Comparison of ENCODE assay signal across 10 mouse cellular contexts in the genomic region with DNA sequence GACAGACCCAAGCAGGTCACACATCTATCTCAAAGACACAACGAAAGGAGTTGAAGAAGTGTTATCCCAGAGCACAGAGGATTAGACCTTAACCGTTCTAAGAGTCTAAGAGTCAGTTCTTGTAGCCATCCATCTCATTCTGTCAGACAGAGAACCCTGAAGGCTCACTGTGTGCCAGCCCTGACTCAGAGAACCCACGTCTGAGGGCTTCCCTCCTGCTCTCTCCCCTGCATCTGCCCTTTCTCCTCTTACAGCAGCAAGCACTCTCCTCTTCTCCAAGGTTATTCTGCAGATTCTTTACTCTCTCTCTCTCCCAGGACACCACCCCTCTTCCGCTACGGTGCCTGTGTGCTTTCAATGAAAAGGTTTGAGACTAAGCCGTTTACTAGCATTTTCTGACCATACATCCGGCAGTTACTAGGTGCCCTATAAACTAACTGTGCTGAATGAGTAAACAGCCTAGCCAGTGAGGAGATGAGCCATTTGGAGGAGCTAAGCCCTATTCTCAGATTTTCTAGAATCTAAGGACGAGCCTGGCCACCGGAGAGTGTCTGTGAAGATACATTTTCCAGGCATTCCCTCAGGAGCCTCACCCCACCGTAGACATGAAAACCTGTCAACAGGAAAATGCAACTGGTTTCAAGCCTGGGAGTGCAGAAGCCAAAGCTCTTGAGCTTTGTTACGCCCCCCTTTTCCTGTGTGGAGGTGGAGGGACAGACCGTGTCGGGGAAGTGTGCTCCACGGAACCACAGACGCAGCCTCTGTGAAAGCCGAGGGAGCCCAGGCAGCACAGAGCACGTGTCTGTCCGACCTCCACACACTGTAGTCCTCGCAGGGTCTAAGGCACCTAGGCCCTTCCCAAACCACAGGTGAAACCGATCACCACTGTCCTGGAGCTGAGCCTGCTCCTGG. TPM values are rescaled to one million over a fixed set of nuclear protein-coding genes. Genes with fewer than 3 reads are reported as not detected.
A peak's percentile ranks its signal among the peaks of the same experiment; 100 is the strongest.
DNase-seq lines count a peak whose midpoint lies in the region; ATAC-seq and TF ChIP-seq lines count a peak whose summit lies in the region.
"Had no signal": no experiment of that assay in that cellular context is flagged by ENCODE, and none has a peak within 500 bp of the region (broad histone marks: within the 10 kb centered on the region; RNA-seq: fewer than 3 reads in every experiment).

No protein-coding gene starts in this region.

- 24% methylated on average over 20 of the region's 20 CpGs for WGBS in heart, embryonic 14.5 days

- intact Hi-C loops in heart, postnatal 14 days (cut with DNase I): loop anchor here (5.0 to 10.0 kb wide), 2 partner anchors 40 to 427 kb away; no protein-coding TSS in a partner anchor

- peak overlapping the region; percentile 47 for H3K4me2 ChIP-seq in heart, embryonic 14.5 days (ENCODE audit: low read length)
- no peak overlapping the region for H3K4me2 ChIP-seq in myocyte (ENCODE audit: low read depth)

- no peak overlapping the region for H3ac ChIP-seq in myocyte (ENCODE audit: control insufficient read depth, insufficient read length)

- no peak for ATAC-seq in heart, embryonic 14.5 days (ENCODE audit: insufficient number of reproducible peaks, insufficient read depth, low FRiP score, low read depth)
- peak; percentile 73 for ATAC-seq in common myeloid progenitor, adult 5-6 weeks (replicated peaks; ENCODE audit: low read depth, poor library complexity, severe bottlenecking)

- H3K79me2 ChIP-seq in myocyte (ENCODE audit: control insufficient read depth, insufficient read depth): peaks cover 100% of the 10 kb centered on the region

- no peak for TF ChIP-seq POLR2A in myocyte (IDR thresholded peaks at IDR 0.05; ENCODE audit: insufficient read length, low read depth)

- peak overlapping the region in 1 of 2 experiments; percentile 25; a peak in 1 of 4 replicates for H3K27ac ChIP-seq in heart, embryonic 14.5 days (replicated peaks in 1 of 2; ENCODE audit: control insufficient read depth in 1 of 2, insufficient read depth in 1 of 2, low read depth in 2 of 2, low read length in 2 of 2)
- H3K27ac ChIP-seq: liver, embryonic 14.5 days had no signal

- no peaks in the 10 kb centered on the region for H3K27me3 ChIP-seq in heart, embryonic 14.5 days (ENCODE audit: control insufficient read depth, insufficient read depth, low read length)
- no peaks in the 10 kb centered on the region for H3K27me3 ChIP-seq in myocyte (ENCODE audit: control insufficient read depth, insufficient read depth, insufficient read length)

- H3K4me3 ChIP-seq in heart, embryonic 14.5 days (ENCODE audit: control insufficient read depth in 1 of 2, insufficient read depth in 1 of 2, low read depth in 1 of 2, low read length in 2 of 2): no peak overlapping the region
- H3K4me3 ChIP-seq in myocyte: no peak overlapping the region

- H3K36me3 ChIP-seq in heart, embryonic 14.5 days (ENCODE audit: control insufficient read depth, insufficient read depth, low read length): peaks cover 19% of the 10 kb centered on the region
- H3K36me3 ChIP-seq in myocyte (ENCODE audit: control insufficient read depth, insufficient read depth): peaks cover 12% of the 10 kb centered on the region

- H3K9ac ChIP-seq in heart, embryonic 14.5 days (ENCODE audit: low read length): peak overlapping the region; percentile 52
- H3K9ac ChIP-seq: liver, embryonic 14.5 days had no signal

- no peaks in the 10 kb centered on the region for H3K9me3 ChIP-seq in heart, embryonic 14.5 days (ENCODE audit: control insufficient read depth, low read length)

- DNase-seq in heart, postnatal 14 days: no peak
- peak; percentile 14 to 29 for DNase-seq in CD8-positive naive resting alpha-beta T cell, adult 2 months (ENCODE audit: low read depth in 2 of 2, low spot score in 2 of 2)
- no peak for DNase-seq in right cerebral cortex, postnatal 4 days
- DNase-seq in gastrocnemius, adult 18-20 months (ENCODE audit: low spot score): no peak
- no peak for DNase-seq in layer of hippocampus, postnatal 25 days (ENCODE audit: extremely low spot score in 1 of 2, low spot score in 1 of 2)
- DNase-seq: kidney, adult 18-20 months had no signal

- H3K4me1 ChIP-seq in heart, embryonic 14.5 days (ENCODE audit: control insufficient read depth in 2 of 2, insufficient read depth in 2 of 2, low read length in 2 of 2): peaks cover 20 to 59% of the 10 kb centered on the region in 2 experiments

TF ChIP-seq in myocyte, 11 proteins besides CTCF, POLR2A, EP300 and RAD21:
- peak; percentile 30 for TF ChIP-seq POLR2AphosphoS2 (IDR thresholded peaks at IDR 0.05; ENCODE audit: insufficient read length, low read depth)
- no peak for TF ChIP-seq TCF12 (IDR thresholded peaks at IDR 0.05; ENCODE audit: insufficient read depth, poor library complexity, severe bottlenecking)

RNA-seq across cellular contexts. Expression of gene Mapk6, which starts 8.0 kb away (rescaled TPM):
- polyA plus RNA-seq in heart, embryonic 14.5 days (2014; fragmentation: Nextera tagmentation; extraction: Ambion mirVana): 52.3 and 55.6 TPM in 2 replicates
- 10 to 100 TPM; 36.2 to 38.2 TPM for total RNA-seq in heart, postnatal 14 days (2021)
- 55.3 and 76.2 TPM in 2 replicates for total RNA-seq in common myeloid progenitor, adult 5-6 weeks (2017)
- 52.8 TPM for polyA plus RNA-seq in myocyte (2012; fragmentation: generic; extraction: Trizol)
- 10 to 100 TPM; 26.1 to 26.7 TPM for total RNA-seq in gastrocnemius, adult 18-20 months (2021)
- total RNA-seq in layer of hippocampus, postnatal 25 days (2021): 10 to 100 TPM; 28.4 TPM

RNA-seq across cellular contexts. Expression of gene Leo1, which starts 39.5 kb away (rescaled TPM):
- 23.6 and 26.0 TPM in 2 replicates for polyA plus RNA-seq in heart, embryonic 14.5 days (2014; fragmentation: Nextera tagmentation; extraction: Ambion mirVana)
- 10 to 100 TPM; 15.3 to 20.0 TPM for total RNA-seq in heart, postnatal 14 days (2021)
- total RNA-seq in common myeloid progenitor, adult 5-6 weeks (2017): 52.9 and 59.2 TPM in 2 replicates
- polyA plus RNA-seq in myocyte (2012; fragmentation: generic; extraction: Trizol): 25.4 TPM
- 10 to 100 TPM; 24.0 to 27.5 TPM for total RNA-seq in gastrocnemius, adult 18-20 months (2021)
- total RNA-seq in layer of hippocampus, postnatal 25 days (2021): 10 to 100 TPM; 21.7 to 23.3 TPM

RNA-seq across cellular contexts. Expression of gene Bcl2l10, which starts 54.3 kb away (rescaled TPM):
- not detected in 2 replicates for polyA plus RNA-seq in heart, embryonic 14.5 days (2014; fragmentation: Nextera tagmentation; extraction: Ambion mirVana)
- total RNA-seq in heart, postnatal 14 days (2021): not detected
- not detected in 2 replicates for total RNA-seq in common myeloid progenitor, adult 5-6 weeks (2017)
- not detected for polyA plus RNA-seq in myocyte (2012; fragmentation: generic; extraction: Trizol)
- total RNA-seq in gastrocnemius, adult 18-20 months (2021): not detected
- total RNA-seq in layer of hippocampus, postnatal 25 days (2021): under 1 TPM in 1 of 2 experiments, not detected in 1; 0.22 TPM
- polyA plus RNA-seq: liver, embryonic 14.5 days had no signal

Comparison
In these comparisons a context has a peak if more than half of its experiments do, and no peak if none do; other contexts are left out.
1. DNase-seq: peak in CD8-positive naive resting alpha-beta T cell, adult 2 months (2 of 2); none in heart, postnatal 14 days (0 of 2), right cerebral cortex, postnatal 4 days (single experiment), gastrocnemius, adult 18-20 months (single experiment) and layer of hippocampus, postnatal 25 days (0 of 2).